Mouse (Mus musculus): ENCODE results near the gene Fxr1. TPM values are rescaled to one million over a fixed set of nuclear protein-coding genes. Genes with fewer than 3 reads are reported as not detected.
"Not testable (repeated sequence)": the region's sequence is repeated elsewhere in the genome, so short reads cannot be mapped to it uniquely, and the experiment has no call there.

Fxr1 gene
- total and polyA plus RNA-seq, 2 experiments from 2014 or later = 28.6 to 29.6 TPM

DNA sequence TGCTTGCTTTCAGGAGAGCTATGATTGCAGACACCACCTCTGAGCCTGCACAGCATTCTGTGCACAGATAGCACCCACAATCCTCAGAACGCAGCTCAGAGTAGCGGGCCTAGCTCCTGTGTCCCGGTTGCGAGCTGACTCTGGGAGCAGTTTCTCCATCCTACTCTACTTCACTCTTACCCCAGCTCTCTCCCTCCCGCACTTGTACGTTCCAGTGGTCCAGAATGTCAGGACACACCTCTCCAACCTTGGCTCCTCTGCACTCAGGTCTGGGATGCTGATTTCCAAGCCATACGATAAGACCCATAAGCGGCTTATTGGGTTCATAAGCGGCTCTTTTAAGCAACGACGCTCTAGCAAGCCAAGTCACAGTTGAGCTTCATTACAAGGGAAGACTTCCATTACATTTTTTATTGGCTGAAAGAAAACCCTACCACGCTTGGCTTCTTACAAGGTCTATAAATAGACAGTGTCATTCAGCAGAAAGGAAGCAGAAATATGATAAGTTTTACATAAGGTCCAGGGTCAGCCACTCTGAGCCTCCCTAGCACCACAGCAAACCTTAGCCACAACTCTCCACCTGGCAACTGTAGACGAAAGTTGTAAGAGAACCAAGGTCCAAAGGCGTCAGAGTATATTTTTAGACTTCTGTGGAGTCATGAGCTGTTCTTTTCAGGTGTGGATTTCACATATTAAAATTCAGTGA, 26.2 kb upstream of the Fxr1 start:
- Histone ChIP-seq H3K4me3 (ENCODE audit: low read length) (no peak overlapping the region), H3K36me3 (ENCODE audit: insufficient read depth, low read length) (no peaks in the 10 kb centered on the region), H3K9me3 (ENCODE audit: low read length) (no peaks in the 10 kb centered on the region), H3K4me2 (ENCODE audit: low read depth, low read length) (no peak overlapping the region), H3K27me3 (ENCODE audit: insufficient read depth, low read length) (no peaks in the 10 kb centered on the region), H3K9ac (replicated peaks; ENCODE audit: low read length) (no peak overlapping the region), H3K27ac (no peak overlapping the region), H3K4me1 (ENCODE audit: insufficient read depth, low read length) (no peaks in the 10 kb centered on the region)
- DNase-seq (ENCODE audit: low spot score) (no peak), ATAC-seq (no peak)
- 91% methylated on average over 14 of the region's 14 CpGs for WGBS
- no peak for TF ChIP-seq CTCF (IDR thresholded peaks at IDR 0.05; ENCODE audit: low read depth)

DNA sequence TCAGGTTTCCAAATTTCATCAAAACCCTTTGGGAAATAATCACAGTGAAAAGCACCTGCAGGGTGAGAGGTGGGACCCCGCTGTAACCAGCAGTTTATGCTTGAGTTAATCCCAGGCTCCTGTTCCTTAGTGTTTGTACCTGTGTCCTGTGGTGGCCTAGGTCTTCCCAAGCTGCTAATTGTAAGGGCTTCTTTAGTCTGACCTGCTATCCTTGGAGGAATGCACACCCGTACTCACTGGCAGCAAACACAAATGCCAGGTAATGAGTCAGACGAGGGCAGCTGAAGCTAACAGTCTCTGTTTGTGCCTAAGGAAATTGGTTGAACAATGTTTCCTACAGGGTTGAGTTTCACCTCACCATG, 25.6 kb upstream of the Fxr1 start:
- Histone ChIP-seq H3K4me3 (ENCODE audit: low read length) (no peak overlapping the region), H3K9ac (replicated peaks; ENCODE audit: low read length) (no peak overlapping the region), H3K36me3 (ENCODE audit: insufficient read depth, low read length) (no peaks in the 10 kb centered on the region), H3K4me2 (ENCODE audit: low read depth, low read length) (no peak overlapping the region), H3K4me1 (ENCODE audit: insufficient read depth, low read length) (no peaks in the 10 kb centered on the region), H3K9me3 (ENCODE audit: low read length) (no peaks in the 10 kb centered on the region), H3K27me3 (ENCODE audit: insufficient read depth, low read length) (no peaks in the 10 kb centered on the region), H3K27ac (no peak overlapping the region)
- TF ChIP-seq CTCF (IDR thresholded peaks at IDR 0.05; ENCODE audit: low read depth) = no peak
- ATAC-seq (no peak), DNase-seq (ENCODE audit: low spot score) (no peak)
- WGBS = 83% methylated on average over 3 of the region's 3 CpGs

DNA sequence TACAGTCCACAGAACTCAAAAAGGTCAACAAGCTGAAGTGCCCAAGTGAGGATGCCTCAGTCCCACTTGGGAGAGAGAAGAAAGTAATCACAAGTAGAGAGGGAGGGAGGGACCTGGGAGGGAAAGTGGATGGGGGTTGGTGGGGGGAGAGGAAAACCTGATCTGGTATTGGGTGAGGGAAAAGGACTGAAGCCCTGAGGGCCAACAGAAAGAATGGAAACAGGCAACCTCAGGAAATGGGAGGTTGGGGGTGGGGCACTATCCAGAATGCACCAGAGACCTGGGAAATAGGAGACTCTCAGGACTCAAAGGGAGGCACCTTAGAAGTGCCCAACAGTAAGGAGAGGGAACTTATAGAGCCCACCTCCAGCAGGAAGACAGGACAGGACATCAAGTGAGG, 18.1 kb upstream of the Fxr1 start:
- not testable (repeated sequence) for ATAC-seq

DNA sequence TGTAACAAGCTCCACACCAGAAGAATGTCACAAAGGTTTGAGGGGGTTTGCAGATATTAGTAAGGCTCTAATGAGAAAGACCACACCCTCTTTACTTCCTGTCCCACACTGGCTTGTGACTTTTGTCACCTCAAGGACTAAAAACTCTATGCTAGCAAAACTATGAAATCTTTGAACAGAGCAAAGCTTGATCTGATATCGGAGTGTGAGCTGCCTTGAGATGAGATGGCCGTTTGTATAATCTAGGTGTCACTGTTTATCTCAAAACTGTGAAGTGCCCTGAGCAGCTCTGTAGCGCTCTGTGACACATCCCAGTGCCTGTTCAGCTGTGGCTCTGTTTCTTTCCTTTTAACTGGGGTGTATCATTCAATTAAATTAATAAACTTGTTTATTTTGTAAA, 15.9 kb upstream of the Fxr1 start:
- Histone ChIP-seq H3K4me2 (ENCODE audit: low read depth, low read length) (no peak overlapping the region), H3K36me3 (ENCODE audit: insufficient read depth, low read length) (no peaks in the 10 kb centered on the region), H3K4me1 (ENCODE audit: insufficient read depth, low read length) (no peaks in the 10 kb centered on the region), H3K4me3 (ENCODE audit: low read length) (no peak overlapping the region), H3K9ac (replicated peaks; ENCODE audit: low read length) (no peak overlapping the region), H3K27me3 (ENCODE audit: insufficient read depth, low read length) (no peaks in the 10 kb centered on the region), H3K9me3 (ENCODE audit: low read length) (no peaks in the 10 kb centered on the region), H3K27ac (no peak overlapping the region)
- ATAC-seq = no peak
- TF ChIP-seq CTCF (IDR thresholded peaks at IDR 0.05; ENCODE audit: low read depth) = no peak
- no peak for DNase-seq (ENCODE audit: low spot score)
- 93% methylated on average over 3 of the region's 3 CpGs for WGBS

More for the DNA sequence above, 18.1 kb upstream of the Fxr1 start:
- H3K9me3 ChIP-seq (ENCODE audit: low read length); H3K27ac ChIP-seq; H3K36me3 ChIP-seq (ENCODE audit: insufficient read depth, low read length); H3K4me2 ChIP-seq (ENCODE audit: low read depth, low read length); H3K9ac ChIP-seq (replicated peaks; ENCODE audit: low read length); DNase-seq (ENCODE audit: low spot score); H3K4me1 ChIP-seq (ENCODE audit: insufficient read depth, low read length); H3K27me3 ChIP-seq (ENCODE audit: insufficient read depth, low read length); H3K4me3 ChIP-seq (ENCODE audit: low read length): not testable (repeated sequence)

DNA sequence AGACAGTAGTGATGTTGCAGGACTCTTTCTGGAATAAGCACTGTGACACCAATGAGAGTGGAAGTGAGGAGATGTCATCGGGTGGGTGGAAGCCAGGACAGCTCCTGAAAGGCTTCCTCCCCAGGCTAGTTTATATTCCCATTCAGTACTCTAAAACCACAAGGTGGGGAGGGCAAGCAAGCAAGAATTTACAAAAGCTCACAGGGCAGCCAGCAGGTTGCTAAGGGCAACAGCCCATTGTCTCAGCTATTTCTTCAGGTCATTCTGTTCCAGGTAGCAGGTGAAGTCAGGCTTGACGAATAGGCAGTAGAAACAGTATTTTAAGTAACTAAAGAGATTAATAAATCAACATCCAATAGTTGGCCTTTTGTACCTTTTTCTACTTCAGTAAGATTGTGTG, 13.4 kb upstream of the Fxr1 start:
- no peak for ATAC-seq
- WGBS = 29% methylated on average over 2 of the region's 2 CpGs

DNA sequence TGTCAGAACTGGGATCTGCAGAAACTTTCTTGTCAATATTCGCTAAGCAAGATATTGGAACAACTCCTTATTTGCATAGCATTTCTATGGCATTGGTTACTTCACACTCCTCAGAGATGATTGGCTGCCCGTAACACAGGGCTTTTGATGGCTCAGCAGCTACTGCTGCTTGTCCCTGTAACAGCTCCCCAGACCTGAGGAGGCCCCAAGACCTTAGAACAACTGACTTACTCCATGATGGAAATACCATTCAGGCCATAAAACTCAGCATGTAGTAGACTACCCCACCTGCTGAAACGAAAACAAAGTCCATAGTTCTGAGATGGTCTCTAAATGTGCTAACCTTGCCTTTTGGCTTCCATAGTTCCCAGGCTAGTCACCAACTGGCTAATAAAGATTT, 12.9 kb upstream of the Fxr1 start:
- H3K4me1 ChIP-seq (ENCODE audit: insufficient read depth, low read length) = no peaks in the 10 kb centered on the region
- H3K27ac ChIP-seq = no peak overlapping the region
- DNase-seq (ENCODE audit: low spot score) = no peak
- no peak overlapping the region for H3K4me2 ChIP-seq (ENCODE audit: low read depth, low read length)
- no peak for TF ChIP-seq CTCF (IDR thresholded peaks at IDR 0.05; ENCODE audit: low read depth)
- H3K9me3 ChIP-seq (ENCODE audit: low read length) = no peaks in the 10 kb centered on the region
- H3K9ac ChIP-seq (replicated peaks; ENCODE audit: low read length) = no peak overlapping the region
- no peaks in the 10 kb centered on the region for H3K27me3 ChIP-seq (ENCODE audit: insufficient read depth, low read length)
- no peaks in the 10 kb centered on the region for H3K36me3 ChIP-seq (ENCODE audit: insufficient read depth, low read length)
- ATAC-seq = no peak
- WGBS = 76% methylated on average over 3 of the region's 3 CpGs
- H3K4me3 ChIP-seq (ENCODE audit: low read length) = no peak overlapping the region

More for the DNA sequence above, 13.4 kb upstream of the Fxr1 start:
- Histone ChIP-seq H3K4me3 (ENCODE audit: low read length) (no peak overlapping the region), H3K36me3 (ENCODE audit: insufficient read depth, low read length) (no peaks in the 10 kb centered on the region), H3K27ac (no peak overlapping the region), H3K4me2 (ENCODE audit: low read depth, low read length) (no peak overlapping the region), H3K4me1 (ENCODE audit: insufficient read depth, low read length) (no peaks in the 10 kb centered on the region), H3K9me3 (ENCODE audit: low read length) (no peaks in the 10 kb centered on the region), H3K9ac (replicated peaks; ENCODE audit: low read length) (no peak overlapping the region), H3K27me3 (ENCODE audit: insufficient read depth, low read length) (no peaks in the 10 kb centered on the region)
- no peak for DNase-seq (ENCODE audit: low spot score)
- TF ChIP-seq CTCF (IDR thresholded peaks at IDR 0.05; ENCODE audit: low read depth) = no peak

DNA sequence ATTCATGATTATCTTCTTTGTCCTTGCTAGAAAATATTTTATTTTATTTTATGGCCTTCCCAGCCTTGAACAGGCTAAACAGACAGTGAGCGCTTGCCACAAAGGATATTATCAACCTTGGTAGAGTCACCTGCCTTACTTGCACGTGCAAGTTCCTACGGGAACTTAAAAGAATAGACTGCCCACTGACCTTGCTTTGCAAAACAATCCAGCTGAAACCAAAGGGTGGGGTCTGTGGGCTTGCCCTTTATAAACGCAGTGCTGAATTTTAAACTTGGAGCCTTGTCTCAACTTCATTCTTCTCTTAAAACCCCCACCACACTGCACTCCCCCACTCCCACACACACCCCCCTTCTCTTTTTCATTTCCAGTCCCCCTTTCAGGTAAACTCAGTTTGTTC, 12.1 kb upstream of the Fxr1 start:
- DNase-seq (ENCODE audit: low spot score) = no peak
- no peaks in the 10 kb centered on the region for H3K36me3 ChIP-seq (ENCODE audit: insufficient read depth, low read length)
- H3K4me2 ChIP-seq (ENCODE audit: low read depth, low read length) = no peak overlapping the region
- H3K4me1 ChIP-seq (ENCODE audit: insufficient read depth, low read length) = no peaks in the 10 kb centered on the region
- no peak for TF ChIP-seq CTCF (IDR thresholded peaks at IDR 0.05; ENCODE audit: low read depth)
- H3K9me3 ChIP-seq (ENCODE audit: low read length) = no peaks in the 10 kb centered on the region
- no peak overlapping the region for H3K9ac ChIP-seq (replicated peaks; ENCODE audit: low read length)
- no peak overlapping the region for H3K4me3 ChIP-seq (ENCODE audit: low read length)
- H3K27me3 ChIP-seq (ENCODE audit: insufficient read depth, low read length) = no peaks in the 10 kb centered on the region
- no peak for ATAC-seq
- 48% methylated on average over 4 of the region's 4 CpGs for WGBS
- H3K27ac ChIP-seq = no peak overlapping the region

Data from hindbrain, postnatal 0 days (tissue).